8 mouse cellular contexts compared by ENCODE assay signal in the genomic region with DNA sequence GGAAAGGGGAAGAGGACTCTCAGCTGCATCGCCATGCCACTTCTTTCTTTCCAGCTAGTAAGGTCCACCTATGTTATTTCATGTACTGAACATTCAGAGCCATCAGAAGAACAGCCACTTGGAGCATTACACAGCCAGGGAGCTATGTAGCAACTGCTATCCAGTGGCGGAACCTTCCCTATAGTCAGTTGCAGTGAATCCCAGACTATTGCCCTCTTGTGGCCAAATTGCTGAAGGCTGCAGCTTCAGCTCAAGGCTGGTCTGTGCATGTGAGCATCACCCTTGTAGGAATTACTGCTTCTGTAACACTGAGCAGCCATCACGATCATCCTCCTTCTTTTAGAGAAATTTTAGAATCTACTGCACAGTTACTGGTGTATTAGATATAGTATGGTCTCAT.
A peak's percentile ranks its signal among the peaks of the same experiment; 100 is the strongest.
DNase-seq lines count a peak whose midpoint lies in the region; ATAC-seq and TF ChIP-seq lines count a peak whose summit lies in the region.

No protein-coding gene starts in this region.

- whole genome bisulfite sequencing in forebrain, embryonic 11.5 days: 68% methylated on average over 3 of the region's 3 CpGs
- WGBS in forebrain, embryonic 12.5 days: 77% methylated on average over 3 of the region's 3 CpGs
- WGBS in embryonic facial prominence, embryonic 14.5 days: 59% methylated on average over 3 of the region's 3 CpGs
- 76% methylated on average over 3 of the region's 3 CpGs for WGBS in lung, postnatal 0 days
- WGBS in small intestine, adult 2 months: 61% methylated on average over 3 of the region's 3 CpGs

- no peak overlapping the region for H3K4me2 ChIP-seq in forebrain, embryonic 11.5 days (ENCODE audit: low read depth, low read length, severe bottlenecking)
- no peak overlapping the region for H3K4me2 ChIP-seq in forebrain, embryonic 12.5 days
- H3K4me2 ChIP-seq in embryonic facial prominence, embryonic 14.5 days (ENCODE audit: low read depth, low read length): no peak overlapping the region
- no peak overlapping the region for H3K4me2 ChIP-seq in lung, postnatal 0 days (replicated peaks; ENCODE audit: low read depth, low read length)

- TF ChIP-seq CTCF in lung, postnatal 0 days (IDR thresholded peaks at IDR 0.05): peak; percentile 78
- TF ChIP-seq CTCF in small intestine, adult 2 months (IDR thresholded peaks at IDR 0.05; ENCODE audit: extremely low read depth, insufficient read length, insufficient replicate concordance, low read depth, low read length): peak; percentile 41; the same call in 1 of the 2 replicates

- no peaks in the 10 kb centered on the region for H3K9me3 ChIP-seq in forebrain, embryonic 11.5 days (ENCODE audit: control insufficient read depth, low read length)
- no peaks in the 10 kb centered on the region for H3K9me3 ChIP-seq in forebrain, embryonic 12.5 days
- no peaks in the 10 kb centered on the region for H3K9me3 ChIP-seq in embryonic facial prominence, embryonic 14.5 days (ENCODE audit: control insufficient read depth, low read length)
- H3K9me3 ChIP-seq in lung, postnatal 0 days (ENCODE audit: low read length): no peaks in the 10 kb centered on the region

- H3K9ac ChIP-seq in forebrain, embryonic 11.5 days (ENCODE audit: low read length): no peak overlapping the region
- H3K9ac ChIP-seq in forebrain, embryonic 12.5 days: no peak overlapping the region
- H3K9ac ChIP-seq in embryonic facial prominence, embryonic 14.5 days (ENCODE audit: low read depth, low read length): no peak overlapping the region
- H3K9ac ChIP-seq in lung, postnatal 0 days (replicated peaks; ENCODE audit: low read depth): no peak overlapping the region

- no peaks in the 10 kb centered on the region for H3K4me1 ChIP-seq in forebrain, embryonic 11.5 days (replicated peaks; ENCODE audit: control insufficient read depth, insufficient read depth, low read length)
- no peaks in the 10 kb centered on the region for H3K4me1 ChIP-seq in forebrain, embryonic 12.5 days
- no peaks in the 10 kb centered on the region for H3K4me1 ChIP-seq in embryonic facial prominence, embryonic 14.5 days (ENCODE audit: control insufficient read depth, insufficient read depth, low read length)
- H3K4me1 ChIP-seq in lung, postnatal 0 days (ENCODE audit: insufficient read depth, low read depth, low read length): 0 out of 2 replicates have a peak, but pooled peaks cover 2% of the 10 kb centered on the region
- no peaks in the 10 kb centered on the region for H3K4me1 ChIP-seq in small intestine, adult 2 months (ENCODE audit: control insufficient read depth, insufficient read depth, insufficient read length, low read length)

- H3K36me3 ChIP-seq in forebrain, embryonic 11.5 days (ENCODE audit: control insufficient read depth, insufficient read depth, low read length): no peaks in the 10 kb centered on the region
- no peaks in the 10 kb centered on the region for H3K36me3 ChIP-seq in forebrain, embryonic 12.5 days (replicated peaks)
- no peaks in the 10 kb centered on the region for H3K36me3 ChIP-seq in embryonic facial prominence, embryonic 14.5 days (ENCODE audit: control insufficient read depth, insufficient read depth, low read length)
- H3K36me3 ChIP-seq in lung, postnatal 0 days (ENCODE audit: insufficient read depth, low read length): no peaks in the 10 kb centered on the region
- no peaks in the 10 kb centered on the region for H3K36me3 ChIP-seq in small intestine, adult 2 months (ENCODE audit: control insufficient read depth, insufficient read depth, low read length)

- H3K4me3 ChIP-seq in forebrain, embryonic 11.5 days (ENCODE audit: low read depth, low read length): no peak overlapping the region
- no peak overlapping the region for H3K4me3 ChIP-seq in forebrain, embryonic 12.5 days (replicated peaks)
- no peak overlapping the region for H3K4me3 ChIP-seq in embryonic facial prominence, embryonic 14.5 days (ENCODE audit: low read depth, low read length)
- no peak overlapping the region for H3K4me3 ChIP-seq in lung, postnatal 0 days (ENCODE audit: low read depth, low read length)
- no peak overlapping the region for H3K4me3 ChIP-seq in small intestine, adult 2 months (ENCODE audit: low read depth, low read length)

- peak; percentile 54 for DNase-seq in forebrain, embryonic 11.5 days (ENCODE audit: low spot score)
- peak; percentile 21 for DNase-seq in ovary, postnatal 36 days (ENCODE audit: low spot score)
- no peak for DNase-seq in ovary, postnatal 10 days (ENCODE audit: low spot score)
- DNase-seq in embryonic facial prominence, embryonic 14.5 days (ENCODE audit: low spot score): peak; percentile 52
- peak; percentile 26 for DNase-seq in lung, postnatal 0 days (ENCODE audit: low spot score)
- DNase-seq in spleen, adult 12 weeks (ENCODE audit: low spot score): no peak

- H3K27ac ChIP-seq in forebrain, embryonic 11.5 days (ENCODE audit: low read depth, low read length): no peak overlapping the region
- H3K27ac ChIP-seq in forebrain, embryonic 12.5 days: no peak overlapping the region
- no peak overlapping the region for H3K27ac ChIP-seq in embryonic facial prominence, embryonic 14.5 days (replicated peaks; ENCODE audit: low read depth, low read length)
- H3K27ac ChIP-seq in lung, postnatal 0 days (ENCODE audit: low read length): no peak overlapping the region
- H3K27ac ChIP-seq in small intestine, adult 2 months (ENCODE audit: insufficient read depth, low read depth, low read length): no peak overlapping the region

- TF ChIP-seq POLR2A in small intestine, adult 2 months (IDR thresholded peaks at IDR 0.05; ENCODE audit: low read depth, low read length): no peak

- no peaks in the 10 kb centered on the region for H3K27me3 ChIP-seq in forebrain, embryonic 11.5 days (ENCODE audit: control insufficient read depth, insufficient read depth, low read length)
- H3K27me3 ChIP-seq in forebrain, embryonic 12.5 days: no peaks in the 10 kb centered on the region
- H3K27me3 ChIP-seq in embryonic facial prominence, embryonic 14.5 days (replicated peaks; ENCODE audit: control insufficient read depth, insufficient read depth, low read length): no peaks in the 10 kb centered on the region
- no peaks in the 10 kb centered on the region for H3K27me3 ChIP-seq in lung, postnatal 0 days (replicated peaks; ENCODE audit: insufficient read depth, low read length)
- no peaks in the 10 kb centered on the region for H3K27me3 ChIP-seq in small intestine, adult 2 months (ENCODE audit: control insufficient read depth, insufficient read depth, low read length)

- no peak for TF ChIP-seq EP300 in lung, postnatal 0 days (IDR thresholded peaks at IDR 0.05)

- ATAC-seq in forebrain, embryonic 11.5 days (replicated peaks; ENCODE audit: low FRiP score): no peak
- ATAC-seq in forebrain, embryonic 12.5 days (ENCODE audit: low FRiP score): no peak
- ATAC-seq in embryonic facial prominence, embryonic 14.5 days (ENCODE audit: low read depth): no peak
- ATAC-seq in lung, postnatal 0 days: no peak

Comparison
In these comparisons a context has a peak if more than half of its experiments do, and no peak if none do; other contexts are left out.
1. DNase-seq: peak in forebrain, embryonic 11.5 days (single experiment), ovary, postnatal 36 days (single experiment), embryonic facial prominence, embryonic 14.5 days (single experiment) and lung, postnatal 0 days (single experiment); none in ovary, postnatal 10 days (single experiment) and spleen, adult 12 weeks (single experiment).